Mouse (Mus musculus): Measurements from ENCODE around the gene Ppp6r2.
A peak's percentile ranks its signal among the peaks of the same experiment; 100 is the strongest.

Ppp6r2 gene

GRCm38 (mm10) chr15:89314511-89315189 lies 103.3 kb downstream of the Ppp6r2 start:
- DNase-seq = peak; percentile 37

- DNase-seq = peak; percentile 99
These were observed 103.9 kb downstream of the Ppp6r2 start, which contains the start of gene Sbf1 for GRCm38 (mm10) chr15:89315190-89315731. Gene Sbf1 (minus strand): TSS chr15:89315311.

- DNase-seq = peak; percentile 24
These were observed 104.8 kb downstream of the Ppp6r2 start for GRCm38 (mm10) chr15:89316146-89316545.

- DNase-seq = no peak
These were observed 109.9 kb downstream of the Ppp6r2 start for GRCm38 (mm10) chr15:89321264-89321663.

GRCm38 (mm10) chr15:89322670-89323522 lies 111.5 kb downstream of the Ppp6r2 start, which contains the start of gene Adm2:
Gene Adm2 (plus strand): TSS chr15:89322720.
- DNase-seq = no peak

- DNase-seq = no peak
These were observed 112.3 kb downstream of the Ppp6r2 start for GRCm38 (mm10) chr15:89323656-89324055.

- DNase-seq = peak; percentile 89
These were observed 115.1 kb downstream of the Ppp6r2 start for GRCm38 (mm10) chr15:89326441-89326840.

GRCm38 (mm10) chr15:89334271-89334670 lies 122.9 kb downstream of the Ppp6r2 start, which contains the start of gene Miox:
Gene Miox (plus strand): TSS chr15:89334398.
- peak; percentile 97 for DNase-seq

GRCm38 (mm10) chr15:89334774-89335537 lies 123.6 kb downstream of the Ppp6r2 start:
- peak; percentile 57 for DNase-seq

- no peak for DNase-seq
These were observed 125.1 kb downstream of the Ppp6r2 start for GRCm38 (mm10) chr15:89336422-89336821.
